Mouse (Mus musculus): Measurements from ENCODE around the gene Zcchc24. TPM values are rescaled to one million over a fixed set of nuclear protein-coding genes. Genes with fewer than 3 reads are reported as not detected.
A peak's percentile ranks its signal among the peaks of the same experiment; 100 is the strongest.

Gene Zcchc24
- polyA plus RNA-seq, 2 experiments: 5.7 TPM

DNA sequence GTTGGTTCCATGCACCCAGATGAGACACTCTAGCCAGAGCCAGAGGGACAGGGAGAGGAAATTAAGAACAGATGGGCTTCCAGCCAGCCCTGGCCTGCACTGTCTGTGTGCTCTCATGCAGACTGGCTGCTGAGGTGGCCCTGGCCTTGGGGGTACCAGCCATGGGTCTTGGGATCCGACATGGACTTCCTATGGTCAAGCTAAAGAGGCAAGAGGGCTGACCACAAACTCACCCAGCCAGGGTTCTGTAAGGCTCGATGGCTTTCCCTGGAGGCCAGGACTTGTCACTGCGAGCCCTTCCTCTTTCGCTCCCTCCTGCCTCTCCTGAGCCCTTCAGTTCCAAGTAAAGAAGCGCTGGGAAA lies 41.7 kb downstream of the Zcchc24 start:
- Histone ChIP-seq H3K9me3 (ENCODE audit: control insufficient read depth, low read length) (no peaks in the 10 kb centered on the region), H3K4me1 (replicated peaks; ENCODE audit: control insufficient read depth in 2 of 2, insufficient read depth in 2 of 2, low read length in 1 of 2) (peaks cover 0 to 10% of the 10 kb centered on the region in 2 experiments; a peak in 2 of 4 replicates), H3K27me3 (ENCODE audit: control insufficient read depth, insufficient read depth, low read length) (no peaks in the 10 kb centered on the region), H3K4me3 (ENCODE audit: insufficient read depth in 1 of 2, low read depth in 2 of 2, low read length in 2 of 2) (no peak overlapping the region), H3K4me2 (ENCODE audit: low read depth) (no peak overlapping the region), H3K9ac (replicated peaks) (no peak overlapping the region), H3K36me3 (replicated peaks; ENCODE audit: control insufficient read depth, insufficient read depth, low read depth) (no peaks in the 10 kb centered on the region), H3K27ac (no peak overlapping the region)
- DNase-seq (ENCODE audit: low read depth in 3 of 3, low spot score in 3 of 3) (no peak), ATAC-seq (ENCODE audit: insufficient read depth) (no peak)
- WGBS (ENCODE audit: insufficient replicate concordance): 44% methylated on average over 5 of the region's 5 CpGs
- TF ChIP-seq EP300 (IDR thresholded peaks at IDR 0.05; ENCODE audit: low read depth) (no peak), CTCF (IDR thresholded peaks at IDR 0.05; ENCODE audit: low read depth) (peak; percentile 5; the same call in 1 of the 2 replicates)

- Histone ChIP-seq H3K9ac (replicated peaks) (no peak overlapping the region), H3K4me1 (replicated peaks; ENCODE audit: control insufficient read depth in 2 of 2, insufficient read depth in 2 of 2, low read length in 1 of 2) (peaks cover 0 to 10% of the 10 kb centered on the region in 2 experiments; a peak in 2 of 4 replicates), H3K4me2 (ENCODE audit: low read depth) (no peak overlapping the region), H3K9me3 (ENCODE audit: control insufficient read depth, low read length) (no peaks in the 10 kb centered on the region), H3K36me3 (replicated peaks; ENCODE audit: control insufficient read depth, insufficient read depth, low read depth) (no peaks in the 10 kb centered on the region), H3K4me3 (ENCODE audit: insufficient read depth in 1 of 2, low read depth in 2 of 2, low read length in 2 of 2) (no peak overlapping the region), H3K27ac (no peak overlapping the region), H3K27me3 (ENCODE audit: control insufficient read depth, insufficient read depth, low read length) (no peaks in the 10 kb centered on the region)
- ATAC-seq (ENCODE audit: insufficient read depth) (no peak), DNase-seq (ENCODE audit: low read depth in 3 of 3, low spot score in 3 of 3) (no peak)
- 30% methylated on average over 20 of the region's 20 CpGs for WGBS (ENCODE audit: insufficient replicate concordance)
- no peak for TF ChIP-seq EP300 (IDR thresholded peaks at IDR 0.05; ENCODE audit: low read depth)
- peak; percentile 96 for TF ChIP-seq CTCF (IDR thresholded peaks at IDR 0.05; ENCODE audit: low read depth)
Measured at GRCm38 (mm10) chr14:25726226-25727148, 42.4 kb downstream of the Zcchc24 start.

DNA sequence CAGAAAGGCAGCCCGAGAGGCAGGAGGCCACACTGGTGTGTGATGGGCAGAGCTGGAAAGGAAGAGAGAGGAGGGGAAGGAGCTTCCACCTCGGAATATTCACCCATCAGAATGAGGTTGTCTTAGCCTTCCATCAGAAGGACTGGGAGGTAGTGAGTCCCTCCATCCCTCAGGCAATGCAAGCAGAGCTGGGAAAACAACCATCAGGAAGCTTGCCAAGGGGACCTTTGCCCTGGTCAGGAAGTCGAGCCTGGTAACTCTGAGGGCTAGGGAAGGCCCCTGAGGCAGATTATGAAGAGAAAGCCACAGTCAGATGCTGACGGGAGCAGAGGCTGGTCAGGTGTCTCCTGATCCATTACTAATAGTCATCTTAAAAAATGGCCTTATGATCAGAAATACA lies 43.1 kb downstream of the Zcchc24 start:
- WGBS (ENCODE audit: insufficient replicate concordance): 27% methylated on average over 4 of the region's 4 CpGs
- H3K27ac ChIP-seq: no peak overlapping the region
- DNase-seq (ENCODE audit: low read depth in 3 of 3, low spot score in 3 of 3): no peak
- no peaks in the 10 kb centered on the region for H3K27me3 ChIP-seq (ENCODE audit: control insufficient read depth, insufficient read depth, low read length)
- H3K4me3 ChIP-seq (ENCODE audit: insufficient read depth in 1 of 2, low read depth in 2 of 2, low read length in 2 of 2): no peak overlapping the region
- H3K9ac ChIP-seq (replicated peaks): no peak overlapping the region
- no peak for TF ChIP-seq CTCF (IDR thresholded peaks at IDR 0.05; ENCODE audit: low read depth)
- peaks cover 0 to 10% of the 10 kb centered on the region in 2 experiments; a peak in 2 of 4 replicates for H3K4me1 ChIP-seq (replicated peaks; ENCODE audit: control insufficient read depth in 2 of 2, insufficient read depth in 2 of 2, low read length in 1 of 2)
- H3K4me2 ChIP-seq (ENCODE audit: low read depth): no peak overlapping the region
- no peak for ATAC-seq (ENCODE audit: insufficient read depth)
- H3K36me3 ChIP-seq (replicated peaks; ENCODE audit: control insufficient read depth, insufficient read depth, low read depth): no peaks in the 10 kb centered on the region
- no peaks in the 10 kb centered on the region for H3K9me3 ChIP-seq (ENCODE audit: control insufficient read depth, low read length)

DNA sequence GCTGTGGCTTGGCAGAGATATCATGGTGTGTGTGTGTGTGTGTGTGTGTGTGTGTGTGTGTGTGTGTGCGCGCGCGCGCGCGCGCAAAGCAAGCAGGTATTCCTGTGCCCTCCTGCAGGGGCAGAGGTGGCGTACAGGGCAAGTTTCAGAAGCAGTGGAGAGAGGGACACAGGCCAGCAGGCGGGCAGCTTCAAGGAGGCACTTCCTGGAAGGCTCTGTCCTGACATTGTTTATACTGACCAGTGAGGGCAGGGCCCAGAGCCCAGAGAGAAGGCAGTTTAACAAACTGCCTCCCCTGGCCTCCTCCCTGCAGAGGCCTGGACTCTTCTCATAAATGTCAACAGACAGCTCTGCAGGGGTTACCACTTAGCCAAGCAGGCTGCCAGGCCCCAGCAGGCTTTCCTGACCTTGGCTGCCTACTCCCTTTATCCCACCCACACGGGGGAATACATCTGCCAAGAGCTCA lies 43.8 kb downstream of the Zcchc24 start:
- ATAC-seq (ENCODE audit: insufficient read depth) (peak; percentile 13; the same call in 1 of the 2 replicates), DNase-seq (ENCODE audit: low read depth in 3 of 3, low spot score in 3 of 3) (no peak)
- Histone ChIP-seq H3K9ac (replicated peaks) (no peak overlapping the region), H3K4me3 (ENCODE audit: insufficient read depth in 1 of 2, low read depth in 2 of 2, low read length in 2 of 2) (no peak overlapping the region), H3K4me1 (replicated peaks; ENCODE audit: control insufficient read depth in 2 of 2, insufficient read depth in 2 of 2, low read length in 1 of 2) (peaks cover 0 to 10% of the 10 kb centered on the region in 2 experiments; a peak in 2 of 4 replicates), H3K9me3 (ENCODE audit: control insufficient read depth, low read length) (no peaks in the 10 kb centered on the region), H3K36me3 (replicated peaks; ENCODE audit: control insufficient read depth, insufficient read depth, low read depth) (no peaks in the 10 kb centered on the region), H3K4me2 (ENCODE audit: low read depth) (no peak overlapping the region), H3K27ac (no peak overlapping the region), H3K27me3 (ENCODE audit: control insufficient read depth, insufficient read depth, low read length) (no peaks in the 10 kb centered on the region)
- TF ChIP-seq EP300 (IDR thresholded peaks at IDR 0.05; ENCODE audit: low read depth) (no peak), CTCF (IDR thresholded peaks at IDR 0.05; ENCODE audit: low read depth) (peak; percentile 14; the same call in 1 of the 2 replicates)
- 67% methylated on average over 11 of the region's 11 CpGs for WGBS (ENCODE audit: insufficient replicate concordance)

DNA sequence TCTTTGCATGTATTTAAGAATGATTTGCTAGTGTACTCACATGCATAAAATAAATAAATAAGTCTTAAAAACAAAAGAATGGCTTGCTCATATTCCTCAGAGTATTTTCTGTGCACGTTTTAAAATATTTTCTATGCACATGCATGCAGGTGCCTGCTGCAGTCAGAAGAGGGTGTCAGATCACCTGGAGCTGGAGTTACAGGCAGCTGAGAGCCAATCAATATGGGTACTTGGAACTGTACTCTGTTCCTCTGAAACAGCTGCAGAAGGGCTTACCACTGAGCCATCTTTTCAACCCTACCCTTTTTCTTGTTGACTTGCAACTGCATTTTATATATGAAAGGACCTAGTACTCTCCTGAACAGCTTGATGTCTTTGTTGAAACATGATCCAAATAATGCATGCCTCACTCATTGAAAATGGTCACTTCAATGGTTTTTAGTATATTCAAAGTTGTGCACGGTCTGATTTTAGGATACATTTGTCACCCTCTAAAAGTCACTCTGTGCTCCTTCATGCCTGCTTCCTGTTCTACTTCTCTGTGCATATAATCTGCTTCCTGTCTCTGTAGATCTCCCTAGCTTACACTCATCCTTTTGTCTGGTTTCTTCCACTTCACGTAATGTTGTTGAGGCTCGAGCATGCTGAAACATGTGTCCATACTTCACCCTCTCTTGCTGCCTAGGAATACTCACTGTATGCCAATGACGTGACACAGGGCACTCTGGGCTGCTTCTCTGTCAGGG lies 47.7 kb downstream of the Zcchc24 start:
- no peak overlapping the region for H3K4me2 ChIP-seq (ENCODE audit: low read depth)
- H3K4me1 ChIP-seq (replicated peaks; ENCODE audit: control insufficient read depth in 2 of 2, insufficient read depth in 2 of 2, low read length in 1 of 2): peaks cover 0 to 13% of the 10 kb centered on the region in 2 experiments; a peak in 2 of 4 replicates
- no peaks in the 10 kb centered on the region for H3K36me3 ChIP-seq (replicated peaks; ENCODE audit: control insufficient read depth, insufficient read depth, low read depth)
- DNase-seq (ENCODE audit: low read depth in 3 of 3, low spot score in 3 of 3) (no peak), ATAC-seq (ENCODE audit: insufficient read depth) (no peak)
- no peak overlapping the region for H3K27ac ChIP-seq
- no peak overlapping the region for H3K4me3 ChIP-seq (ENCODE audit: insufficient read depth in 1 of 2, low read depth in 2 of 2, low read length in 2 of 2)
- H3K9ac ChIP-seq (replicated peaks): no peak overlapping the region
- no peaks in the 10 kb centered on the region for H3K9me3 ChIP-seq (ENCODE audit: control insufficient read depth, low read length)
- TF ChIP-seq CTCF (IDR thresholded peaks at IDR 0.05; ENCODE audit: low read depth): no peak
- TF ChIP-seq EP300 (IDR thresholded peaks at IDR 0.05; ENCODE audit: low read depth): no peak
- no peaks in the 10 kb centered on the region for H3K27me3 ChIP-seq (ENCODE audit: control insufficient read depth, insufficient read depth, low read length)
- 45% methylated on average over 5 of the region's 5 CpGs for WGBS (ENCODE audit: insufficient replicate concordance)
